Mouse (Mus musculus) neural tube, embryonic 15.5 days (tissue): ENCODE measurements around the gene Casp1. TPM values are rescaled to one million over a fixed set of nuclear protein-coding genes. Genes with fewer than 3 reads are reported as not detected.

Experiments
- ATAC-seq: fragments of 200-750 bp; cut with Nextera tagmentation; 2 replicates; pipeline ENCODE4 v1.8.0; 2017; ENCODE audit warnings: mild to moderate bottlenecking, moderate TSS enrichment, moderate library complexity; ENCODE audit not compliant: low FRiP score
- H3K27ac ChIP-seq: fragments of 300-500 bp; sonication (generic); replicated peaks from 2 replicates; pipeline ENCODE4 v1.5.1; 2015; ENCODE audit warnings: mild to moderate bottlenecking, inconsistent platforms
- H3K27me3 ChIP-seq: fragments of 300-500 bp; sonication (generic); replicated peaks from 2 replicates; pipeline ENCODE4 v1.6.1; 2015; ENCODE audit warnings: inconsistent platforms
- H3K36me3 ChIP-seq: fragments of 300-500 bp; sonication (generic); 2 replicates; pipeline ENCODE4 v1.6.1; 2015; ENCODE audit warnings: inconsistent platforms
- H3K4me1 ChIP-seq: fragments of 300-500 bp; sonication (generic); 2 replicates; pipeline ENCODE4 v1.6.1; 2015; ENCODE audit warnings: inconsistent platforms
- H3K4me2 ChIP-seq: fragments of 300-500 bp; sonication (generic); 2 replicates; pipeline ENCODE4 v1.6.1; 2015; ENCODE audit warnings: inconsistent platforms, mild to moderate bottlenecking, moderate library complexity
- H3K4me3 ChIP-seq: fragments of 300-500 bp; sonication (generic); replicated peaks from 2 replicates; pipeline ENCODE4 v1.5.1; 2015; ENCODE audit warnings: mild to moderate bottlenecking, inconsistent platforms
- H3K9ac ChIP-seq: fragments of 300-500 bp; sonication (generic); replicated peaks from 2 replicates; pipeline ENCODE4 v1.6.1; 2015; ENCODE audit warnings: mild to moderate bottlenecking, inconsistent platforms
- H3K9me3 ChIP-seq: fragments of 300-500 bp; sonication (generic); replicated peaks from 2 replicates; pipeline ENCODE4 v1.6.1; 2016; ENCODE audit warnings: inconsistent platforms
- WGBS: fragments of 180-500 bp; shearing (Covaris S2); methylation state at CpG from one replicate; pipeline ENCODE4 v1.1.7; 2015; ENCODE audit warnings: mixed read lengths; 5-methylcytosine and 5-hydroxymethylcytosine counted together
- polyA plus RNA-seq: library from polyadenylated mRNA; unstranded; fragments of >200 nt; fragmentation: Nextera tagmentation; extraction: Ambion mirVana; gene quantifications from 2 replicates; pipeline ENCODE4 v1.2.1, GENCODE M21; 2015

Casp1 gene
- polyA plus RNA-seq, 1 experiment from 2014 or later = 1.1 TPM

- no peak for ATAC-seq
- 73% methylated on average over 4 of the region's 4 CpGs for WGBS
- Histone ChIP-seq H3K4me2 (no peak overlapping the region), H3K9me3 (no peaks in the 10 kb centered on the region), H3K27ac (no peak overlapping the region), H3K36me3 (no peaks in the 10 kb centered on the region), H3K9ac (no peak overlapping the region), H3K4me1 (no peaks in the 10 kb centered on the region), H3K4me3 (no peak overlapping the region), H3K27me3 (no peaks in the 10 kb centered on the region)
These were observed 13.1 kb downstream of the Casp1 start for GRCm38 (mm10) chr9:5311435-5311834.

- 82% methylated on average over 3 of the region's 3 CpGs for WGBS
- no peak for ATAC-seq
- Histone ChIP-seq H3K9ac (no peak overlapping the region), H3K4me1 (no peaks in the 10 kb centered on the region), H3K27ac (no peak overlapping the region), H3K4me2 (no peak overlapping the region), H3K4me3 (no peak overlapping the region), H3K36me3 (no peaks in the 10 kb centered on the region), H3K27me3 (no peaks in the 10 kb centered on the region), H3K9me3 (no peaks in the 10 kb centered on the region)
These were observed 29.9 kb downstream of the Casp1 start for GRCm38 (mm10) chr9:5328204-5328603.

- H3K4me1 ChIP-seq = no peaks in the 10 kb centered on the region
- no peak overlapping the region for H3K4me3 ChIP-seq
- H3K27me3 ChIP-seq = no peaks in the 10 kb centered on the region
- no peaks in the 10 kb centered on the region for H3K9me3 ChIP-seq
- ATAC-seq = no peak
- no peaks in the 10 kb centered on the region for H3K36me3 ChIP-seq
- no peak overlapping the region for H3K9ac ChIP-seq
- H3K4me2 ChIP-seq = no peak overlapping the region
- no peak overlapping the region for H3K27ac ChIP-seq
These were observed 34.1 kb downstream of the Casp1 start for GRCm38 (mm10) chr9:5332441-5332840.

GRCm38 (mm10) chr9:5333422-5333821 lies 35.1 kb downstream of the Casp1 start:
- no peak for ATAC-seq
- 93% methylated on average over 1 of the region's 1 CpGs for WGBS

GRCm38 (mm10) chr9:5343092-5343491 lies 44.8 kb downstream of the Casp1 start:
- no peak overlapping the region for H3K4me2 ChIP-seq
- H3K9me3 ChIP-seq = no peaks in the 10 kb centered on the region
- no peak overlapping the region for H3K4me3 ChIP-seq
- no peak overlapping the region for H3K9ac ChIP-seq
- WGBS = 84% methylated on average over 1 of the region's 1 CpGs
- H3K4me1 ChIP-seq = no peaks in the 10 kb centered on the region
- H3K36me3 ChIP-seq = no peaks in the 10 kb centered on the region
- no peak for ATAC-seq
- no peaks in the 10 kb centered on the region for H3K27me3 ChIP-seq
- H3K27ac ChIP-seq = no peak overlapping the region

More at GRCm38 (mm10) chr9:5333422-5333821, 35.1 kb downstream of the Casp1 start:
- no peaks in the 10 kb centered on the region for H3K36me3 ChIP-seq
- H3K27me3 ChIP-seq = no peaks in the 10 kb centered on the region
- no peak overlapping the region for H3K4me2 ChIP-seq
- H3K9ac ChIP-seq = no peak overlapping the region
- H3K27ac ChIP-seq = no peak overlapping the region
- H3K4me3 ChIP-seq = no peak overlapping the region
- no peaks in the 10 kb centered on the region for H3K4me1 ChIP-seq
- no peaks in the 10 kb centered on the region for H3K9me3 ChIP-seq

GRCm38 (mm10) chr9:5344090-5344489 lies 45.8 kb downstream of the Casp1 start:
- H3K4me2 ChIP-seq = no peak overlapping the region
- no peaks in the 10 kb centered on the region for H3K4me1 ChIP-seq
- no peaks in the 10 kb centered on the region for H3K36me3 ChIP-seq
- no peaks in the 10 kb centered on the region for H3K27me3 ChIP-seq
- no peak overlapping the region for H3K27ac ChIP-seq
- H3K9me3 ChIP-seq = no peaks in the 10 kb centered on the region
- no peak overlapping the region for H3K4me3 ChIP-seq
- no peak overlapping the region for H3K9ac ChIP-seq
- 92% methylated on average over 4 of the region's 4 CpGs for WGBS
- no peak for ATAC-seq

- ATAC-seq = no peak
These were observed 47.1 kb downstream of the Casp1 start, which contains the start of gene Casp12 for GRCm38 (mm10) chr9:5345291-5345898. Gene Casp12, plus strand, starts transcription at chr9:5345430.

GRCm38 (mm10) chr9:5347381-5347780 lies 49.1 kb downstream of the Casp1 start:
- Histone ChIP-seq H3K4me2 (no peak overlapping the region), H3K27me3 (no peaks in the 10 kb centered on the region), H3K4me3 (no peak overlapping the region), H3K9ac (no peak overlapping the region), H3K36me3 (no peaks in the 10 kb centered on the region), H3K4me1 (no peaks in the 10 kb centered on the region), H3K9me3 (no peaks in the 10 kb centered on the region), H3K27ac (no peak overlapping the region)
- WGBS = 87% methylated on average over 4 of the region's 4 CpGs
- no peak for ATAC-seq

More at GRCm38 (mm10) chr9:5345291-5345898, 47.1 kb downstream of the Casp1 start, which contains the start of gene Casp12:
- Histone ChIP-seq H3K4me2 (no peak within 1 kb of the TSS), H3K27me3 (no peaks in the 10 kb centered on the region), H3K9ac (no peak within 1 kb of the TSS), H3K4me1 (no peaks in the 10 kb centered on the region), H3K9me3 (no peaks in the 10 kb centered on the region), H3K36me3 (no peaks in the 10 kb centered on the region), H3K4me3 (no peak within 1 kb of the TSS), H3K27ac (no peak within 1 kb of the TSS)
- 85% methylated on average over 4 of the region's 4 CpGs for WGBS

- Histone ChIP-seq H3K4me2 (no peak overlapping the region), H3K27ac (no peak overlapping the region), H3K4me1 (no peaks in the 10 kb centered on the region), H3K27me3 (no peaks in the 10 kb centered on the region), H3K4me3 (no peak overlapping the region), H3K36me3 (no peaks in the 10 kb centered on the region), H3K9ac (no peak overlapping the region), H3K9me3 (no peaks in the 10 kb centered on the region)
- ATAC-seq = no peak
- 84% methylated on average over 2 of the region's 2 CpGs for WGBS
These were observed 55.4 kb downstream of the Casp1 start for GRCm38 (mm10) chr9:5353673-5354072.

- Histone ChIP-seq H3K4me3 (no peak overlapping the region), H3K36me3 (no peaks in the 10 kb centered on the region), H3K4me2 (no peak overlapping the region), H3K27ac (no peak overlapping the region), H3K4me1 (no peaks in the 10 kb centered on the region), H3K27me3 (no peaks in the 10 kb centered on the region), H3K9me3 (no peaks in the 10 kb centered on the region), H3K9ac (no peak overlapping the region)
- no peak for ATAC-seq
These were observed 58.5 kb downstream of the Casp1 start for GRCm38 (mm10) chr9:5356801-5357200.
